Mouse (Mus musculus): ENCODE measurements around the gene Capns2.

DNA sequence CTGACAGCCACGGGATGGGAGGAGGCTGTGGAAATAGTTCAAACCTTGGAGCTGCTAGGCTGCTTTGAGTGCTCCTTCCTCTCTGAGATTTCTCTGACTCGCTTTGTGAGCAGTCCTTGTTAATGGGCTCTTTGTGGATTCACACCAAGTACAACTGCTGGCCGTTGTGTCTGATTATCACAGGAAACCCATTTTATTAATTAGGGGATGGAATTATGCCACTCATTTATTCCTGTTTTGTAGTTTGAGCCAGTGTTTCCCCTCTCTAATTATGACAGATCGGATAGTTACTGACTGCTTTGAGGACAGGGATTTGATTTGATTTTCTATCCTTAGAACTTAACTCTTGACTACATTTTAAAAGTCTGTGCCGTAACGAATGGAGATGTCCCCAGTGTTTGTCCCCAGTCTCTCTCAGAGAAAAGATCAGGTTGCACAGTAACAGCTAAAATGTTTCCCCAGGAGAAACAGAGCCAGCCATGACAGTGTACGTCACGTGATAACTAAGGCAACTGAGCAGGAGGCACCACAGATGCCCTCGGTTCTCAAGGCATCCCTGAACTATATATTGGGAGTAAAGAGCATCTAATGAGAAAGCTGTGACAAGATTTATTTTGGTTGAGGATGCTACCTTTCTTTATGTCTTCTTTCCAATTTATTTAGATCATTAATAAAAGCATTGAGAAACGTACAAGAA lies 29.0 kb upstream of the Capns2 start:
- TF ChIP-seq CTCF (IDR thresholded peaks at IDR 0.05 in 2 of 3, conservative IDR thresholded peaks at IDR 0.05 in 1 of 3; ENCODE audit: control insufficient read depth in 1 of 3, insufficient read depth in 1 of 3, low read depth in 2 of 3, low read length in 3 of 3, poor library complexity in 1 of 3, severe bottlenecking in 1 of 3) (no peak), MAZ (IDR thresholded peaks at IDR 0.05; ENCODE audit: low read depth, low read length) (no peak), NELFE (IDR thresholded peaks at IDR 0.05; ENCODE audit: low read depth, low read length) (no peak), MYB (IDR thresholded peaks at IDR 0.05; ENCODE audit: low read depth, low read length) (no peak), ZMIZ1 (IDR thresholded peaks at IDR 0.05; ENCODE audit: low read depth, low read length) (no peak), HCFC1 (IDR thresholded peaks at IDR 0.05; ENCODE audit: low read depth, low read length) (no peak), JUND (IDR thresholded peaks at IDR 0.05; ENCODE audit: low read depth, low read length) (no peak), RAD21 (IDR thresholded peaks at IDR 0.05; ENCODE audit: low read depth, low read length) (no peak), GATA1 (IDR thresholded peaks at IDR 0.05; ENCODE audit: low read depth, low read length) (no peak), ZNF384 (IDR thresholded peaks at IDR 0.05; ENCODE audit: low read depth, low read length) (no peak), ELF1 (IDR thresholded peaks at IDR 0.05; ENCODE audit: low read depth, low read length) (no peak), POLR2A (IDR thresholded peaks at IDR 0.05; ENCODE audit: control insufficient read depth in 1 of 2, insufficient read depth in 1 of 2, low read depth in 1 of 2, low read length in 2 of 2, poor library complexity in 1 of 2) (no peak), KAT2A (conservative IDR thresholded peaks at IDR 0.05; ENCODE audit: low read depth, low read length) (no peak), EP300 (IDR thresholded peaks at IDR 0.05; ENCODE audit: low read depth in 1 of 2, low read length in 2 of 2) (no peak)
